Mouse (Mus musculus) skeletal muscle tissue, adult 2 months (tissue): ENCODE data around the gene St6gal1.

Experiments used
- DNase-seq: peaks from one replicate; pipeline ENCODE4 v3.0.0-alpha.2; 2012; ENCODE audit warnings: low read depth, low spot score

The St6gal1 gene

GRCm38 (mm10) chr16:23333875-23334551, 109.5 kb downstream of the St6gal1 start:
- no peak for DNase-seq

GRCm38 (mm10) chr16:23337317-23337716, 112.8 kb downstream of the St6gal1 start:
- DNase-seq, result no peak

GRCm38 (mm10) chr16:23341254-23341653, 116.7 kb downstream of the St6gal1 start:
- no peak for DNase-seq

GRCm38 (mm10) chr16:23350802-23351201, 126.3 kb downstream of the St6gal1 start:
- DNase-seq, result no peak

DNA sequence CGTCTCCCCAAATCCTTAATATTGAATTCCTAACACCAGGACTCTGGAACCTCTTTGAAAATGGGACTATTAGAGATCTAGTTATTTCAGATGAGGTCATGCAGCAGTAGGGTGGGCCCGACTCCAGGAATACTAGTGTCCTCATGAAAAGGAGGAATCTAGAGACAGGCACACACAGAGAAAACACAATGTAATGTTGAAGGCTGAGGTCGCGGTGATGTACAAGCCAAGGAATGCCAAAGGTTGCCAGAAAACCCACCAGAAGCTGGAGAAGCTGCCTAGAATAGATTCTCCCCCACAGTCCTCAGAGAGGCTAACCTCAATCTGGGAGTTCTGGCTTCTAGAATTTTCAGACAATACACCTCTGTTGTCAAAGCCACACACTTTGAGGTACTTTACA, 136.5 kb downstream of the St6gal1 start:
- DNase-seq, result peak; percentile 63

- peak; percentile 66 for DNase-seq
Measured at GRCm38 (mm10) chr16:23361434-23361970, 137.0 kb downstream of the St6gal1 start.

GRCm38 (mm10) chr16:23364328-23364990, 139.9 kb downstream of the St6gal1 start:
- DNase-seq, result no peak

- no peak for DNase-seq
Measured at GRCm38 (mm10) chr16:23369124-23369523, 144.6 kb downstream of the St6gal1 start.

- no peak for DNase-seq
Measured at GRCm38 (mm10) chr16:23370724-23371123, 146.2 kb downstream of the St6gal1 start.

- DNase-seq, result no peak
Measured at GRCm38 (mm10) chr16:23372340-23372739, 147.8 kb downstream of the St6gal1 start.

GRCm38 (mm10) chr16:23374068-23374467, 149.5 kb downstream of the St6gal1 start:
- DNase-seq, result no peak

DNA sequence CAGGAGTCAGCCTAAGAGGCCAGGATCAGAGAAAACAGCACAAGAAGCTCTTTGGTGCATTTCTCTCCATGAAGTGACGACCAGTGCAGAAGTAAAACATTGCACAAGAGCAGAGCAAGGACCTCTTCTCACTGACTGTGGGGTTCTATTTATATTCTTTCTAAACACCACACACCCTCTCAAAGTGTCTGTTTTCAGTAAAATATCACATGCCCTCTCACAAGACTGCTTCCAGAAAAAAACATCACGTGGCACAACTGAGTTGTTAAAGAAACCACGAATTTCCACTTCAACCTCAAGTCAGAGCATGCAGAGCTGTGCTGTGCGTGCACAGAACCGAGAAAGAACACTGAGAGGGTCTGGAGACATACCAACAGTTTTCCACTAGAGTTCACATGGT, 150.4 kb downstream of the St6gal1 start:
- DNase-seq, result peak; percentile 36

DNA sequence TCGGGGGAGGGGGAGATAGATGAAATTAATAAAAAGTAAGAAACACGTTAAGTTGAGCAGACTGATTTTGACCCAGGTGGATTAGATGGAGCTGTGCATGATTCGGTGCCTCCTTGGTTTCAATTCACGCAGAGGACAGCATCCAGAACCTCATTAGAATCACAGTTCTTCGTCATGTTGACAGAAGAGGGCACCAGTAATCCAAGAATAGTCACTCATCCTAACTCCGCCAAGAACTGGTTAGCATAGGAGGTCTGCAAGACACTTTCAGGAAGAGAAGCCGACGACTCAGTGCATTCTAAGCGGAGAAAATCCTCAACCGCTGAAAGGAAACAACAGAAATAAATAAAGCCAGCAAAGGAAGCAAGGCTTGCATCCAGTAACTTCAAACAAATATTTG, 151.6 kb downstream of the St6gal1 start:
- no peak for DNase-seq

DNA sequence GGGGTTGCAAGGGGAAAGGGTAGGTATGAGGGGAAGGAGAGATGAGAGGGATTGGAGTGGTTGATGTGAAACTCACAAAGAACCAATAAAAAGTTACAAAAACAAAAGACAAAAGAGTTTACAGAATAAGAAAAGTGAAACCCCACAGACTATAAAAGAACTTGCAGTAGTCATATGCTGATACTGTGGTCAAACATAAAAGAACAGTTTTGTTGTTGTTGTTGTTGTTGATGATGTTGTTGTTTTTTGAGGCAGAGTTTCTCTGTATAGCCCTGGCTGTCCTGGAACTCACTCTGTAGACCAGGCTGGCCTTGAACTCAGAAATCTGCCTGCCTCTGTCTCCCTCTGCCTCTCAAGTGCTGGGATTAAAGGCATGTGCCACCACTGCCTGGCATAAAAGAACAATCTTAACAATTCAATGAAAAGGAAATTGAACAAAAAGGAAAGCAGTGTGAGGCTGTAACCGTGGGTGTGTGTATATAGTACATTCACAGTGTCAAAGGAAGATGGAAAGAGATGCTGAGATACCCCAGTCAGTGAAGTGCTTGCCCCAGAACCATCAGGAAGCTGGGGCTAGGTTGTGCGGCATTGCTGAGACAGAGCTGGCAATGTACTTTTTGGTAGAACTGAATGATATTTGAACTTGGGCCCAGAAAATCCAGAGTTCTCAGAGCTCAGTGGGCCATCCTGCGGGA, 155.1 kb downstream of the St6gal1 start:
- no peak for DNase-seq

GRCm38 (mm10) chr16:23384304-23384703, 159.8 kb downstream of the St6gal1 start:
- no peak for DNase-seq

DNA sequence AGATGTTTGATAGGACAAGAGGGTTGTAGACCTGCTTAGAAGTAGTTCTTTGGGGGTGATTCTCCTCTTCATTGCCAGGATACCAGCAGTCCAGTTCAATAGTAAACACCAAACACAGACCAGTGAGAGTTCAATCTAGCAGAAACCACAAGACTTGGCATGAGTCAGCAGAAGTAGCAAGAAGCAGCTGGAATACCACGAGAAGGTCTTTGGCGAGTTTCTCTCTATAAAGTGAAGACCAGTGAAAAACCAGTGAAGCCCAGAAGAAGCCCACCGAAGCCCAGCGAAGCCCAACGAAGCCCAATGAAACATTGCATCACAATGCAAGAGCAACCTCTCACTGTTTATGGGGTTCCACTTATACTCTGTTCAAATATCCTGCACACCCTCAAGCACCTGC, 173.4 kb downstream of the St6gal1 start:
- no peak for DNase-seq

- no peak for DNase-seq
Measured at GRCm38 (mm10) chr16:23401463-23401862, 176.9 kb downstream of the St6gal1 start.

DNA sequence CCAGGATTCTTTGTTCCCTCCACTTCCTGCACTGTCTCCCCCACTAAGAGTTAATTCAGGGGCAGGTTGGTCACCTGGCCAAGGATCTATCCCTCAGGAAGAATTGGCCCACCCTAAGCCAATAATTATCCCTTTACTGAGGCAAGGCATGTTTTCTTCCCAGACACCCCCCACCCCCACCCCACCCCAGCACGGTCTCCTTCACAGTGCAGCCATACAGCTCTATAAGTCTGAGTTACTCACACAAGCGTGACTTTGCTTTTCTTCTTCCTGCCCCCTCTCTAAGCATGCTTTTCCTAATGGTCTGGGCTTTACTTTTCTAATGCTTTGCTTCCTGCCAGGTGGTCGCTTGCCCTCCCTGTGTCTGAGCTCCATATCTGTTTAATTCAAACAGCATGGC, 177.4 kb downstream of the St6gal1 start:
- no peak for DNase-seq

GRCm38 (mm10) chr16:23403008-23403755, 178.6 kb downstream of the St6gal1 start:
- DNase-seq, result peak; percentile 48
